Mouse (Mus musculus) stomach, embryonic 14.5 days (tissue): ENCODE data around the gene Prss42. TPM values are rescaled to one million over a fixed set of nuclear protein-coding genes. Genes with fewer than 3 reads are reported as not detected.

Source experiments
- polyA plus RNA-seq: library from polyadenylated mRNA; unstranded; fragments of >200 nt; fragmentation: Nextera tagmentation; extraction: Ambion mirVana; gene quantifications from 2 replicates; pipeline ENCODE4 v1.2.1, GENCODE M21; 2014

The Prss42 gene
- polyA plus RNA-seq, 1 experiment from 2014 or later = 0.16 TPM

Other genes with a start within 250 kb of the Prss42 start
- gene Nradd, start 173.7 kb upstream of the Prss42 start, polyA plus RNA-seq = 17.6 and 19.4 TPM in 2 replicates
- 4.3 and 4.5 TPM in 2 replicates for gene Nbeal2, start 144.0 kb upstream of the Prss42 start, polyA plus RNA-seq
- gene Ccdc12, start 141.7 kb upstream of the Prss42 start, polyA plus RNA-seq = 138 TPM in 2 replicates
- 0.72 and 1.0 TPM in 2 replicates for gene Myl3, start 56.3 kb upstream of the Prss42 start, polyA plus RNA-seq
- gene Pth1r, start 51.0 kb upstream of the Prss42 start, polyA plus RNA-seq = 19.0 and 19.8 TPM in 2 replicates
- gene Prss44, start 15.8 kb downstream of the Prss42 start, polyA plus RNA-seq = not detected in 2 replicates
- not detected in 2 replicates for gene Prss43, start 28.5 kb downstream of the Prss42 start, polyA plus RNA-seq
- not detected in 2 replicates for gene Prss45, start 36.4 kb downstream of the Prss42 start, polyA plus RNA-seq
- not detected in 2 replicates for gene Prss46, start 46.3 kb downstream of the Prss42 start, polyA plus RNA-seq
- gene Prss50, start 59.8 kb downstream of the Prss42 start, polyA plus RNA-seq = 0.55 TPM in 1 of 2 replicates, not detected in the other
- gene Als2cl, start 81.7 kb downstream of the Prss42 start, polyA plus RNA-seq = 4.9 and 5.8 TPM in 2 replicates
- 0.38 and 0.67 TPM in 2 replicates for gene Tmie, start 81.9 kb downstream of the Prss42 start, polyA plus RNA-seq
- not detected in 2 replicates for gene Fam240a, start 118.7 kb downstream of the Prss42 start, polyA plus RNA-seq
- gene Tdgf1, start 148.0 kb downstream of the Prss42 start, polyA plus RNA-seq = not detected in 2 replicates
- gene Lrrc2, start 153.4 kb downstream of the Prss42 start, polyA plus RNA-seq = not detected in 2 replicates
- 0.38 TPM in 1 of 2 replicates, not detected in the other for gene Rtp3, start 192.4 kb downstream of the Prss42 start, polyA plus RNA-seq
- gene Ltf, start 221.1 kb downstream of the Prss42 start, polyA plus RNA-seq = 2.2 and 3.1 TPM in 2 replicates